Mouse (Mus musculus): ENCODE measurements around the gene Actr6. TPM values are rescaled to one million over a fixed set of nuclear protein-coding genes. Genes with fewer than 3 reads are reported as not detected.
"Not testable (repeated sequence)": the region's sequence is repeated elsewhere in the genome, so short reads cannot be mapped to it uniquely, and the experiment has no call there.

Gene Actr6
- polyA plus RNA-seq, 1 experiment from 2014 or later: 39.1 TPM

DNA sequence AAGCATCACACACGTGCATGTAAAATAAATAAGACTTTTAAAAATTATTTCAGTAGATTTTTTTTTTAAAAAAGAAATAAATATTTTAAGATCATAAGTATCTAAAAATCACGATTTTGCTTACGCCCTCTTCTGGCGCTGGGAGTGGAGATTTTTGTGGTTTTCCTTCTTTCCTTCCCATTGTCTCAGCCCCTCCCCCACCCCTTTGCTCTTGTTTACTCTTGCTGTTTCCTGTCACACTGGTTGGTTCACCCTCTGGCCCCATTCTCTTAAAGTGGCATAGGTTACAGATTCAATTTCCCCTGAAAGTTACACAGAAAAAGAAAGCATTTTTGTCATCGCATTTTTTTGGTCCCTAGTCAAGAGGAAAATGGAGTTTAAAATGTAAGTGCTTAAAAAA lies 29.1 kb downstream of the Actr6 start:
- 40% methylated on average over 5 of the region's 5 CpGs for WGBS
- H3K4me1 ChIP-seq (ENCODE audit: control insufficient read depth, insufficient read depth, low read length): no peaks in the 10 kb centered on the region
- no peaks in the 10 kb centered on the region for H3K9me3 ChIP-seq (ENCODE audit: control insufficient read depth, low read depth, low read length)
- H3K36me3 ChIP-seq (ENCODE audit: control insufficient read depth, insufficient read depth, low read length): no peaks in the 10 kb centered on the region
- no peak for ATAC-seq (ENCODE audit: insufficient number of reproducible peaks, insufficient read depth, low FRiP score, low read depth)
- H3K27ac ChIP-seq (ENCODE audit: low read length): no peak overlapping the region
- H3K4me3 ChIP-seq (ENCODE audit: low read depth, low read length): no peak overlapping the region
- H3K27me3 ChIP-seq (ENCODE audit: control insufficient read depth, insufficient read depth, low read length): no peaks in the 10 kb centered on the region
- no peak overlapping the region for H3K4me2 ChIP-seq (replicated peaks; ENCODE audit: low read depth, low read length)
- no peak overlapping the region for H3K9ac ChIP-seq (replicated peaks; ENCODE audit: low read depth, low read length)

DNA sequence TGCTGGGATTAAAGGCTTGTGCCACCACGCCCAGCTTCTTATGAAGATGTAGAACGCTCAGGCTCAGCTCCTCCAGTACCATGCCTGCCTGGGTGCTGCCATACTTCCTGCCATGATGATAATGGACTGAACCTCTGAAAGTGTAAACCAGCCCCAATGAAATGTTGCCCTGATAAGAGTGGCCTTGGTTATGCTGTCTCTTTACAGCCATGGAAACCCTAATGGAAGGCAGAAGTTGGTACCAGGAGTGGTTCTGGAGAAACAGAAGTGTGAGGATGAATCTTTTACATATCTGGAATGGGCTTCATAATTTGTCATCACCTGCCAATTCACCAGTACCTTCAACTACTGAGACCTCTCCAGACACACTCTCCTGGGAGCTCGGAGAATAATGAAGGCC lies 34.1 kb downstream of the Actr6 start:
- ATAC-seq (ENCODE audit: insufficient number of reproducible peaks, insufficient read depth, low FRiP score, low read depth): no peak
- 99% methylated on average over 3 of the region's 3 CpGs for WGBS
- Histone ChIP-seq H3K9me3 (ENCODE audit: control insufficient read depth, low read depth, low read length) (no peaks in the 10 kb centered on the region), H3K36me3 (ENCODE audit: control insufficient read depth, insufficient read depth, low read length) (no peaks in the 10 kb centered on the region), H3K4me3 (ENCODE audit: low read depth, low read length) (no peak overlapping the region), H3K27me3 (ENCODE audit: control insufficient read depth, insufficient read depth, low read length) (no peaks in the 10 kb centered on the region), H3K4me2 (replicated peaks; ENCODE audit: low read depth, low read length) (no peak overlapping the region), H3K9ac (replicated peaks; ENCODE audit: low read depth, low read length) (no peak overlapping the region), H3K4me1 (ENCODE audit: control insufficient read depth, insufficient read depth, low read length) (no peaks in the 10 kb centered on the region), H3K27ac (ENCODE audit: low read length) (no peak overlapping the region)

DNA sequence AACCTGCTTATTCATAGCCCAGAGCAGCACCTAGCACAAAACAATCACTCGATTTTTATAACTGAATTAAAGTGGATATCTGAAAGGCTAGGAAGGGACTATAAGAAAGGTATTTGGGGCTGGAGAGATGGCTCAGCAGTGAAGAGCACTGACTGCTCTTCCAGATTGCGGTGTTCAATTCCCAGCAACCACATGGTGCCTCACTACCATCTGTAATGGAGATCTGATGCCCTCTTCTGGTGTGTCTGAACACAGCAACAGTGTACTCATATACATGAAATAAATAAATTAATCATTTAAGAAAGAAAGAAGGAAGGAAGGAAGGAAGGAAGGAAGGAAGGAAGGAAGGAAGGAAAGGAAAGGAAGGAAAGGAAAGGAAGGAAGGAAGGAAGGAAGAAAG lies 35.8 kb downstream of the Actr6 start:
- not testable (repeated sequence) for H3K4me3 ChIP-seq (ENCODE audit: low read depth, low read length); H3K4me2 ChIP-seq (replicated peaks; ENCODE audit: low read depth, low read length); H3K4me1 ChIP-seq (ENCODE audit: control insufficient read depth, insufficient read depth, low read length); ATAC-seq (ENCODE audit: insufficient number of reproducible peaks, insufficient read depth, low FRiP score, low read depth); H3K27ac ChIP-seq (ENCODE audit: low read length); H3K36me3 ChIP-seq (ENCODE audit: control insufficient read depth, insufficient read depth, low read length); H3K27me3 ChIP-seq (ENCODE audit: control insufficient read depth, insufficient read depth, low read length); H3K9ac ChIP-seq (replicated peaks; ENCODE audit: low read depth, low read length); H3K9me3 ChIP-seq (ENCODE audit: control insufficient read depth, low read depth, low read length)
- WGBS: 68% methylated on average over 2 of the region's 2 CpGs

- H3K9me3 ChIP-seq (ENCODE audit: control insufficient read depth, low read depth, low read length): no peaks in the 10 kb centered on the region
- H3K9ac ChIP-seq (replicated peaks; ENCODE audit: low read depth, low read length): no peak overlapping the region
- H3K4me1 ChIP-seq (ENCODE audit: control insufficient read depth, insufficient read depth, low read length): no peaks in the 10 kb centered on the region
- ATAC-seq (ENCODE audit: insufficient number of reproducible peaks, insufficient read depth, low FRiP score, low read depth): no peak
- H3K4me3 ChIP-seq (ENCODE audit: low read depth, low read length): no peak overlapping the region
- H3K36me3 ChIP-seq (ENCODE audit: control insufficient read depth, insufficient read depth, low read length): no peaks in the 10 kb centered on the region
- H3K27me3 ChIP-seq (ENCODE audit: control insufficient read depth, insufficient read depth, low read length): no peaks in the 10 kb centered on the region
- 78% methylated on average over 20 of the region's 20 CpGs for WGBS
- H3K4me2 ChIP-seq (replicated peaks; ENCODE audit: low read depth, low read length): no peak overlapping the region
- no peak overlapping the region for H3K27ac ChIP-seq (ENCODE audit: low read length)
These were observed 36.7 kb downstream of the Actr6 start for GRCm38 (mm10) chr10:89695194-89695911.

DNA sequence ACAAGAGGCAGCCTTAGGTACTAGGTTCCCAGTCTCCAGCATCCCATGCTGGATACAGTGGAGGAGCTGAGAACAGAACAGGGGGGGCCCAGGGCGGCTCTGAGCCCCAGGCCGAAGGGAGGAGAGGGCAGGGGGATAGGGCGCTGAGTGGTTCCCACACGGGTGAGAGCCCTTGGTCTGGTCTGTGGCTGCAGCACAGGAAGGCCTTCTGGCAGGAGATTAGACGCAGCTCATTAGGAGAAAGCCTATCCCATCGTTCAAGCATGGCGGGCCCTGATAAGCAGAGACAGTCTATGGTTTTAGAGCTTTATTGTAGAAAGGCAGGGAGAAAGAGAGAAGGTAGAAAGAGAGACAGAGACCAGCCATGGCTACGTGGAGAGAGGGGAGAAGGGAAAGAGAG lies 42.1 kb downstream of the Actr6 start:
- Histone ChIP-seq H3K4me2 (replicated peaks; ENCODE audit: low read depth, low read length) (no peak overlapping the region), H3K9me3 (ENCODE audit: control insufficient read depth, low read depth, low read length) (no peaks in the 10 kb centered on the region), H3K4me1 (ENCODE audit: control insufficient read depth, insufficient read depth, low read length) (no peaks in the 10 kb centered on the region), H3K27ac (ENCODE audit: low read length) (no peak overlapping the region), H3K9ac (replicated peaks; ENCODE audit: low read depth, low read length) (no peak overlapping the region), H3K27me3 (ENCODE audit: control insufficient read depth, insufficient read depth, low read length) (no peaks in the 10 kb centered on the region), H3K4me3 (ENCODE audit: low read depth, low read length) (no peak overlapping the region), H3K36me3 (ENCODE audit: control insufficient read depth, insufficient read depth, low read length) (no peaks in the 10 kb centered on the region)
- WGBS: 69% methylated on average over 8 of the region's 8 CpGs
- ATAC-seq (ENCODE audit: insufficient number of reproducible peaks, insufficient read depth, low FRiP score, low read depth): no peak

- Histone ChIP-seq H3K36me3 (ENCODE audit: control insufficient read depth, insufficient read depth, low read length) (no peaks in the 10 kb centered on the region), H3K27me3 (ENCODE audit: control insufficient read depth, insufficient read depth, low read length) (no peaks in the 10 kb centered on the region), H3K4me2 (replicated peaks; ENCODE audit: low read depth, low read length) (no peak overlapping the region), H3K4me1 (ENCODE audit: control insufficient read depth, insufficient read depth, low read length) (no peaks in the 10 kb centered on the region), H3K9ac (replicated peaks; ENCODE audit: low read depth, low read length) (no peak overlapping the region), H3K9me3 (ENCODE audit: control insufficient read depth, low read depth, low read length) (no peaks in the 10 kb centered on the region), H3K4me3 (ENCODE audit: low read depth, low read length) (no peak overlapping the region), H3K27ac (ENCODE audit: low read length) (no peak overlapping the region)
- WGBS: 68% methylated on average over 2 of the region's 2 CpGs
- no peak for ATAC-seq (ENCODE audit: insufficient number of reproducible peaks, insufficient read depth, low FRiP score, low read depth)
These were observed 44.6 kb downstream of the Actr6 start for GRCm38 (mm10) chr10:89687455-89687854.

DNA sequence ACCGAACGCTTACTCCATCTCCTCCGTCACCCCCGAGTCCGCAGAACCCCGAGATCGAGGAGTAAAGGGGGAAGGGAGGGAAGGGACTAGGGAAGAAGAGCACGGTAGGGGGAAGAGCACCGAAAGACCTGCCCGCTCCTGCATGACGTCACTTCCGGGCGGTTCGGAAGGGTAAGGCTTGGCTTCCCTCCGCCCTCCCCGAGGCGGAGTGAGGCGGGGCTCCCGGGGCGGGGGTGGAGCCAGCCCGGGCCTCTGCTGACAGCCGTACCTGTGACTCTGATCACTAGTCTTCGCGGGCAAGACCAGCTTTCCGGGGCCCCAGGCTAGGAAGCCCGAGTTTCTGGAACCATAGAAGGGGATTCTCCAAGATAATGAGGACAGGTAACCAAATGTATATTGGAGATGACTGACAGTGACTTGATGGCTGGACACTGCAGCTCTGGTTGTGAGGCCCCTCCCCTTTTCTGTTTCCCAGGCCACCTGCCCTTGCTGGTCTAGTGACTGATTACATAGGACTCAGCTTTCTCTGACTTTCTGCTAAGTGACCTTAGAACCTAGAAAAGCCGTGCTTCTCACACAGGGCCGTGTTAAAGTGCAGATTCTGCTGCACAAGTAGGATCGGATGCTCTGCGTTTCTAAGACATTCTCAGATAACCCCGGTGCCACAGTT lies 45.8 kb downstream of the Actr6 start, which contains the start of gene Scyl2:
TSS of gene Scyl2 (minus strand) at position 147 of the 670 bp plus-strand sequence.
- Histone ChIP-seq H3K36me3 (ENCODE audit: control insufficient read depth, insufficient read depth, low read length) (no peaks in the 10 kb centered on the region), H3K9ac (replicated peaks; ENCODE audit: low read depth, low read length) (peak within 1 kb of the TSS; percentile 95), H3K27me3 (ENCODE audit: control insufficient read depth, insufficient read depth, low read length) (no peaks in the 10 kb centered on the region), H3K4me1 (ENCODE audit: control insufficient read depth, insufficient read depth, low read length) (no peaks in the 10 kb centered on the region), H3K4me2 (replicated peaks; ENCODE audit: low read depth, low read length) (peak within 1 kb of the TSS; percentile 55), H3K4me3 (ENCODE audit: low read depth, low read length) (peak within 1 kb of the TSS; percentile 100), H3K9me3 (ENCODE audit: control insufficient read depth, low read depth, low read length) (no peaks in the 10 kb centered on the region), H3K27ac (ENCODE audit: low read length) (peak within 1 kb of the TSS; percentile 72)
- WGBS: 4% methylated on average over 31 of the region's 31 CpGs
- ATAC-seq (ENCODE audit: insufficient number of reproducible peaks, insufficient read depth, low FRiP score, low read depth): peak; percentile 98

GRCm38 (mm10) chr10:89685391-89686138 lies 46.5 kb downstream of the Actr6 start:
- 2% methylated on average over 50 of the region's 51 CpGs for WGBS
- peak; percentile 80 for ATAC-seq (ENCODE audit: insufficient number of reproducible peaks, insufficient read depth, low FRiP score, low read depth)

More at GRCm38 (mm10) chr10:89685391-89686138, 46.5 kb downstream of the Actr6 start:
- H3K4me1 ChIP-seq (ENCODE audit: control insufficient read depth, insufficient read depth, low read length): no peaks in the 10 kb centered on the region
- H3K9ac ChIP-seq (replicated peaks; ENCODE audit: low read depth, low read length): peak overlapping the region; percentile 95
- H3K9me3 ChIP-seq (ENCODE audit: control insufficient read depth, low read depth, low read length): no peaks in the 10 kb centered on the region
- H3K4me3 ChIP-seq (ENCODE audit: low read depth, low read length): peak overlapping the region; percentile 100
- peak overlapping the region; percentile 55 for H3K4me2 ChIP-seq (replicated peaks; ENCODE audit: low read depth, low read length)
- no peaks in the 10 kb centered on the region for H3K27me3 ChIP-seq (ENCODE audit: control insufficient read depth, insufficient read depth, low read length)
- H3K36me3 ChIP-seq (ENCODE audit: control insufficient read depth, insufficient read depth, low read length): no peaks in the 10 kb centered on the region
- H3K27ac ChIP-seq (ENCODE audit: low read length): peak overlapping the region; percentile 72

Data from stomach, embryonic 14.5 days (tissue).